Mouse (Mus musculus): ENCODE data around the gene Phgr1. TPM values are rescaled to one million over a fixed set of nuclear protein-coding genes. Genes with fewer than 3 reads are reported as not detected.
A peak's percentile ranks its signal among the peaks of the same experiment; 100 is the strongest.

Gene Phgr1
- polyA plus RNA-seq, 1 experiment = not detected

DNA sequence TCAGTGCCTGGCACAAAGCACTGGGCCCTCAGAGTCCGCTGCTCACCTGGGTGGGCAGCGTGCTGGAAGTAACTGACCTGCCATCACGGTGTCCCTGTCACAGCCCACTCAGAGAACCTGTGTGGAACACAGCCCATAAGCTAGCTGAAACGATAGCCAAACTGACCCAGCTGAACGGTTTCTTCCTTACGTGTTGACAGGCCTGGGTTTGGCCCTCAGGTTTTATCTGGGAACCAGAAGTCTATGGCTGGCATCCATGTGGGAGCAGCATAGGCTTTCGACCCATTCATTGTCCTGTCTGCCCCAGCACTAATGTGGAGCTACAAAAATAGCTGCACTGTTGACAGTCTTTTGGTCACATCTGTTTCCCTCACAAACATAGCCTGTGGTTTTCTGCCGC, 22.1 kb upstream of the Phgr1 start:
- no peak for DNase-seq (ENCODE audit: low spot score)

DNA sequence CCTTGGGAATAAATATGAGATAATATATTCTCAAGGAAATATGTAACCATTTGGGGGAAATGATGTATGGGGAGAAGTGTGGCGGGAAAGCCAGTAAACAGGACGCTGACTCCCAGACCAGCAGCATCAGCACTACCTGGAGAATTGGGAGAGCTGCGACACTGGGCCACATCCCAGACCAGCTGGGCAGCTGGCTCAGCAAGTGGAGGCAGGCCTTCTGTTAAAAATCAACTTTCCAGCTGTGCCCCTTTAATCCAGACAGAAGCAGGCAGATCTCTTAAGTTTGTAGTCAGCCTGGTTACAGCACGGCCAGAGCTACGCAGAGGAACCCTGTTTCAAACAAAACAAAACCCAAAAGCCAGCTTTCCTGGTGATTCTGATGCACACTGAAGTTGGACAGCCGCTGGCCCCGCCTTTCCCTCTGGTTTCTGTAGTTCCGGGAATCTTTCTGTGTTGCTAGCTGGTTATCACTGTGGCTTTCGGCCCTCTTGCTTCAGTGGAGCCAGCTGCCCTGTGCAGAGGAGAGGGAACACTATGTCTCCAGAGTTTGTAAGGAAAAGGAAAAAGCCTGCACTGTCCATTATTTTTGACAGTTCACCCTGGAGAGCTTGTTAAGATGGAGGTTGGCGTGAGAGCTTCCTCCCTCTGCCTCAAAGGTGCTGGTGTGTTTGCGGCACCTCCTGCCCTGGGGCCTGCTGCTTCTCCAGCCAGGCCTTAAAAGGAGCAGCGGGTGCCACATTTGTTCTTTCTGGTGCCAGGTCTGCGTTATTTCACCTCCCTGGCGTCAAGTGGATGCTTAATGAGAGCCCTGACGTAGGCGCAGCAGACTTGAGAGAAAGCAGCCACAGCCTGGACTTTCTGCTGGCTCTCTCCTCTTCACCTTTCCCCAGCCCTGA, 20.4 kb upstream of the Phgr1 start:
- DNase-seq (ENCODE audit: low spot score) = no peak

DNA sequence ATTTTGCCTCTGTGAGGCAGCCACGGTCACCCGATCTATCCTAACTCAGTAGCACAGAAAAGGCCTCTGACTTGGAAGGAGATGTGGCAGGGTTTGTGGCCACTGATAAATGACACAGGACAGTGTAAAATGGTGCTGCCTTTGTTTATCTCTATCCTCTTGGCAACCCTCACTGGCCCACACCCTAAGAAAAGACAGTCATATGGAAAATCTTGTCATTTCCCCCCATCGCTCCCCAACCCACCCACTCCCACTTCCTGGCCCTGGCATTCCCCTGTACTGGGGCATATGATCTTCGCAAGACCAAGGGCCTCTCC, 19.8 kb upstream of the Phgr1 start:
- no peak for DNase-seq (ENCODE audit: low spot score)

DNA sequence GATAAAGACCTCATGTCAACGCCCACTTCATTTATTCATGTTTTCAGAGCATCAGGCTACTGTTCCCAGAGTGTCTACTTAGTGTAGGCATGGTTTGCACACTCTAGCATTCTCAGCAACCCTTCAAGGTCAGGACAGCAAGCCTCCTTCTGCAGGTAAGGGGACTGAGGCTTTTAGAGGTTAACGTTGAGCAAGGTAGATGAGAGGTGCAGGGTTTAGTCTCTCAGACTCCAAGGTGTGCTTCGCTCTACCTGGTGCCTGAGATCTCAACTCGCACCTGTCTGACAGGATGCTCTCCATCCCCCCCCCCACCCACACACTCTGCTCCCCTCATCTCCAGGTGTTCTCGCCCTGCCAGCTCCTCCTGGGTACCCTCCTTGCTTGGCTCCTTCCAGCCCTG, 18.4 kb upstream of the Phgr1 start:
- no peak for DNase-seq (ENCODE audit: low spot score)

DNA sequence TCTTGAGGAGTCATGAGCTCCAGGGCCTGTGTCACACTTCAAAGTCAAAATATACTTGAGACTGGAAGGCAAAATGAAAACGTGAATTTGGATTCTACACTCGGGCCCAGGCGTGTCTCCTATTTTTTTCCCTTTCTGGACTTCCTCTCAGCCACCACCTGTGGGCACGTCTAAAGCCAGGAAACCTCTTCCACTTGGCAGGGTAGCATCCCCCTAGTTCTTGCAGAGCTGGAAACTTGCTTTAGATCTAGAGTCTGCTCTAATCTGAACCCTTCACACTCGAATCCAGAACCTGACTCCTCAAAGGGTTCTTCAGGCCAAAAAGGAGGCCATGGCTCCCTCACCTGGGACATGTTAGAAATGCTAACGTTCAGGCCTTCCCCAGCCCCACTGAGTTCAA, 17.2 kb upstream of the Phgr1 start:
- DNase-seq (ENCODE audit: low spot score) = no peak

DNA sequence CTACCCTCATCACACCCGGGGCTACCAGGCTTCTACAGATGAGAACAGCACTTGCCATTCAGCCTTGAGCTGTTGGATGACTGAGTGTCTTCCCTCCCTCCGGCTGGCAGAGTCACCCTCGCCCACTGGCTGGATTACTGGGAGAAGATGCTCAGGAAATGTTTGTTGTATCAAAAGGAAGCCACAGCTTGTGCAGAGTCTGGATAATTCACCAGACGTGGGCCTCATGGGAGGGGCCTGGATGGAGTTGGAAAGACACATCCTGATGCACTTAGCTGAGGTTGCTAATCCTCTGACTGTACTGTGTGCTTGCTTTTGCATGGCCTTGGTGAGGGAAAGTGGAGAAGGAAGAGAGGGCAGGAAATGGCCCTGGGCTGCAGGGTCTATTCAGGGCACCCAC, 16.5 kb upstream of the Phgr1 start:
- DNase-seq (ENCODE audit: low spot score) = no peak

DNA sequence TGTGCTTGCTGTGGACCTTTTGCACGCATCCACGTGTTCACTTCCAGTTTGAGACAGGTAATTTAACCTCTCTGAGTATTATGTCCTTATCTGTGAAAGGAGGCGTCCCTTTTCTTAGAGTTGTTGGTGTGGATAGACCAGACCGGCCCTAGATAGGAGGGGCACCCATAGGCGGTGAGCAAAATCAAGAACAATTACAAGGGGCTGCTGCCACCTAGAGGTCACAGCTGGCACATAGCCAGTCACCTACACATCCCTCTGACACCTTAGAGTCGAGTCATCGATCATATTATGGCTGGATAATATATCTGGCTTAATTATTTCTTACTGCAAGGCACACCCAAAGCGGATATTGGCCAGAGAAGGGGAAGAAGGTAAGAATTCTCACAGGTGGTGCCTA, 12.7 kb upstream of the Phgr1 start:
- no peak for DNase-seq (ENCODE audit: low spot score)

DNA sequence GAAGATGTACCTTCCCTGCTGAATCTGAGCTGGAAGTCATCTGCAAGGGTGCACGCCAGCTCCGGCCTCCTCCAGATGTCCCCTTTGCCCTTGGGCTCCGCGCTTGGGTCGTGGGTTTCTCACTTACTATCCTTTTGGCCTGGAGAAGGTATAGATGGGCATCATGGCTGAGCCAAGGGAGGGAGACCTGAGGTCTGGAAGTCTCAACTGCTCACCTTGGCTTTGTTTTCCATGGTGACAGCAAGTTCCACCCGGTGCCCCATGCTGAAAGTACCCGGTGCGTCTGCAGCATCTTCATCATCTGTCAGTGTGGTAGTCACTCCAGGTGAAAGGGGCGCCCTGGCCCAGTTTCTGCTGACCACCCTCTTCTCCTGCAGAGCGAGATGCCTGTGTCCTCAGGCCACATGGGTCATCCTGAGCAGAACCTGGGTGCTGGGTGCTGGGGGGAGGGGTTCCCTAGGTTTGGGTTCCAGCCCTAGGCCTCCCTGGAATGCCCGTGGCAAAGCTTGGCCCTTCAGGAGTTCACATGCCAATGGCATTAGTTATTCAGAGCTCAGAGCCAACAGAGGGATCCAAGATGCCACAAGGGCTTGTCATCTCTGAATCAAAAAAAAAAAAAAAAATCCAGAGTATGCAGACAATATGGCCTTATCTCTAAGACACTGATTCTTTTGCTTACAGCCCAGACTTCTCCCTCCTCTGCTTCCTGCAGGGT, 12.1 kb upstream of the Phgr1 start:
- DNase-seq (ENCODE audit: low spot score) = no peak

DNA sequence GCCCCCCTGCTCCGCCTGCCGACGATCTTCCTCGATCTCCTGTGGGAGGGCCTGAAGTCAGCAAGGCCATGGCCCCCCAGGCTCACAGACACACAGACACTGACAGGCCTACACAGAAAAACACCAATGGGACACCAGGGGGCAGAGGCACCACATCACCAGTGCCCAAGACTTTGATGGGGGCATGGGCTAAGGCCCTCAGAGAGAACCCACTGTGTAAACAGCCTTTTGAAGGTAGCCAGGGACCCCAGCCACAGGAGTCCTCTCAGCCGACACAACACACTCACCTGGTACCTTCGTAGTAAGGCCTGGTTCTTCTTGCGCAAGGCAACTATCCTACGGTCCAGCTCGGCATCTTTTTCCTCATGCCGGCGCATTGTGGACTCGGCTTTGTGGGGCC, 11.2 kb upstream of the Phgr1 start:
- DNase-seq (ENCODE audit: low spot score) = no peak

DNA sequence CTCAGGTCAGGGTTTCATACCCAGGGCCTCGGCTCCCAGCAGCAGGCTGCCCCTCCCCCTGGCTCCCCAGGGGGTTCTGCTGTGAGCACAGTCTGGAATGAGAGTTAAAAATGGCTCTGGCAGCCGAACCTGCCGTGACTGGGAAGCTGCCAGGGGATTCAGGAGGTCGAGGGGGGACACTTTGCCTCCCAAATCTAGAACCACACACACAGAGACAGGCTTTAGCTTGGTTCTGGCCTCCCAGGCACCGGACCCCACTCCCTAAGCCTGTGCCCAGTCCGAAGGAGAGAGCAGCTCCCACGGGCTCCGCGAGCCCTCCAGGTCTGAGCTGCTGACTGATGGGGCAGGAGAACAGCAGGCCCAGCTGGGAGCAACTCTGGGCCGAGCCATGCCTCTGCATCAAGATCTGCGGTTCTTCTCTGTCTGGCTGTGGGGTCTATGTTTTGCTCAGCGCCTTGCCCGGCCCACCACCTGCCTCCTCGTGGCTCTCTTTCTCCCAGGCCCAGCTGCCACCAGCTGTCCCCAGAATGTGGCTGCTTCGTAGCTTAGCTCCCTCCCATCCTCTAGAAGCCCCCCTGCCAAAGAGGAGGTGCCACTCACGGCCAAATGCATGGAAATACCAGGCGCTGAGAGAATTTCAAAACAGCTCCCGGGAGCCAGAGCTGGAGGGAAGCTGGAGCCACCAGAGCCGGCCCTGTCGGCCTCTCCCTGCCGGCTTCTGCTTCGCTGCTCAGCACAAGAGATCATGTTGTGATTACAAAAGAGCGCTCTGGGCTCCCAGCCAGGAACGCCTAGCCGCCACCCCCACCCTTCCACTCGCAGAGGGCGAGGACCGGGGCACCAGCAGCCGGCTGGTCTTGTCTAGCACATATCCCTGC, 10.4 kb upstream of the Phgr1 start, which contains the start of gene Ccdc9b:
Ccdc9b (minus strand) TSS at position 756 of the 878 bp plus-strand sequence.
- peak; percentile 90 for DNase-seq (ENCODE audit: low spot score)

DNA sequence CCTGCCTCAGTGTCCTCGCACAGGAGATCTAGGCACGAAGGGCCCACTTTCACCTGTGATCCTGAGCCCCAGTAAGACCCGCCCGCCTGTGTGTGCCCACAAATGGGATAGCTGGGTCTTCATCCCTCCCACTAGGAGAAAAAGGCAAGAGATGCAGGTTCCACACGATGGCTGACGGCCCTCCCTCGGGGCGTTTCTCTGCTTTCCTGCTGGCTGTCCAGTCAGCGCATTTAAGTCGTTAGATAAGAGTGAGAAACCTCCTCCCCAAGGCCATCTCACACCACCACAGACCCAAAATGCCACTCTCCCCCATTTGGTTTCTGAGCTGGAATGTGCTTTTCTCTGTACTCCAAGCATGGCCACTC, 9.8 kb upstream of the Phgr1 start:
- no peak for DNase-seq (ENCODE audit: low spot score)

DNA sequence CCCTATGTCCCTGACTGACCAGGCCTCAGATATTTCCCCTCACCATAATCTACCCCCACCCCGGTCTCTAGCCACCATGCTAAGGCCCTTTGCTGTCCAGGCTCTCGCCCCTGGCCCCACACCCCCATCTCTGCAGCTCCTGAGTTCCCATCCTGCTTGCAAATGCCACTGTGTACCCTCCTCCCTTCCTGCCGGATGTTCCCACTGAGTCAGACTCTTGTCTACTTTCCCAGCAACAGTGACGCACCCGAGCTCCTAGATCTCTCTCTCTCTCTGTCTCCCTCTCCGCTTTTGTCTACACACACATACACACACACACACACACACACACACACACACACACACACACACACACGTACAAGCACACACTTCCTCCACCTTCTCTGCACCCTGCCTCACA, 9.1 kb upstream of the Phgr1 start:
- no peak for DNase-seq (ENCODE audit: low spot score)

DNA sequence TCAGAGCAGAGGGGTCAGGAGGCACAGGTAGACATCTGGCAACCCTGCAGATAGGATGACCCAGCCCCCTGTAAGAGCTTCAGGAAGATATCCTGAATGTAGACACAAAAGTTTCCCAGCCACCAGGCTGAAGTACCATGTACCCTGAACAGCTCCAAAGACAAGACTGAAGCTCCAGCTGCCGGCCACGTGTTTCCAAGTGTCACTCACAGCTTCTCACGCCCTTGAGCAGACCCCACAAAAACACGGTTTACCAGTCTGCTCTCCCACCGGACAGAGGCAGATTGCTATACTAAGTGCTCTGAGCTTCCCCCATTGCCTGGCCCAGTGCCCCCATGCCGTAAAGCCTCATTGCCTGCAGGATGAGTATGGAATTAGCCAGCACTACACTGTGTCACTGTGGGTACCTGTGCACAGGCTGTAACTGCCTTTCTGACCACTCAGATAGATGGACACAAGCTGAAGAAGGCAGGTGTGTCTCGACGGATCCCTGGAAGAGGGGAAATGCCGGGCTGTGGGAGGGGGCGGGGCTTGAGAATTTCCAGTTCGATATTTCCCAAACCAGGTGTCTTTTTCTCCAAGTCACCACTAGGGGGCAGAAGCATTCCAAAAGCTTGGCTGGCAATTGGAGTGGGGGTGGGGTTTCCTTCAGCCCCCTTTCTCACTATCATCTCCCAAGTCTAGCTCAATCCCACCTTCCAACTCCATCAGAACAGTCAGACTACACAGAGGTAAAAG, 8.3 kb upstream of the Phgr1 start:
- DNase-seq (ENCODE audit: low spot score) = no peak

DNA sequence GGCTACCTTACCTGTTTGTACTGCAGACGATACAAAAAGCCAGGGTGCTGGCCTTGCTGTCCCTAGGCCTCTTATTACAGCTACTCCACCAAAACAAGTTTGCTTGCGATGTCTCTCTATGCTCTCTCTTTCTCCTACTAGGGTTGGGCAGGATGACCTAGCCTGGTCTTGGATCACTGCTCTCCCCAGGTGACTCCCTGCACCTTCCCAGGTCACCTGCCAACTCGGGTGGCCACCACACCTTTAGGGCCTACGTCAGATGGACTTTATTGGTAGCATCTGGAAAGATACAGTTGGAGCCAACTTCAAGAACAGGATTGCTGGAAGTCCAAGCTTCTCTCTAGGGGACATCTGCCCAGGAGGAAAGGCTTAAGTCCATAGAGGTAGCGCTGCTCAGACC, 7.7 kb upstream of the Phgr1 start:
- DNase-seq (ENCODE audit: low spot score) = no peak

DNA sequence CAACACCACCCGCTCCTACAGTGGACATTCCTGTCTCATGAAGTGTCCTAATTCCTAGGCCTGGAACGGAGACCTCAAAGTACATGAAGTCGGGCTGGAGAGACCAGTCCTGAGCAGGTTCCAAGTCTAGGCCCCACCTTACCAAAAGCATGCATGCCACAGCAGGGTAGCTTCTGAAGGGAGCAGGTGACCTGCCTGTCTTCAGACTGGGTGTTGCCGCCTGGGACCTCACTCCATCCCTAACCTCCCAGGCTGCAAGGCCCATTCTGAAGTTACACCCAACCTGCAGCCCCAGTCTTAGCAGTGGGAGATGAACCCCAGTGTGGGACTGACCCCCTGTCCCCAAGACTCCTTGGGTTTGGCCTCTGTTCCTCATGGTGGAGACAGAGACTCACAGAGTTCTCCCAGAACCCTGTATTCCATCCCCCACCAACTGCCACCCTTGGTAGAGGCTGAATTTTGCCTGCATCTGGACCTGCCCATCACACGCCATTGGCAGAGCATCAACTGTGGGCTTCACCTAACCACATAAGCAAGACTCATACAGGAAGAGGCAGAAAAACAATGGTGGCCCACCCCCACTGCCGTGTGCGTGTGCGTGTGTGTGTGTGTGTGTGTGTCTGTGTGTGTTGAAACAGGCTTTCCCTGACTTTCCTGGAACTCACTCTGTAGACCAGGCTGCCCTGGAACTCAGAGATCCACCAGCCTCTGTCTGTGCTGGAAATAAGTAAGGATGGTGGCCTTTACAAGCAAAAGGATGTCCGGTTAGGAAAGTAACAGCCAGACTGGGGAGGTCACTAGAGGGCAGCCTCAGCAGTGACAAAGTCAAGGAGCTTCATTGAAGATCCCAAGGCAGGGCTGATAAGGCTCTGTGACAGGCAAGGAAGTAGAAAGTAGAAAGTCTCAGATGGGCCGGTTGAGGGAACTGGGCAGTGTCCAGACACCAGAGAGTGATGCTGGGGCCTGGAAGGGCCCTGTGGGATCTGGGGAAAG, 6.2 kb upstream of the Phgr1 start:
- no peak for DNase-seq (ENCODE audit: low spot score)

DNA sequence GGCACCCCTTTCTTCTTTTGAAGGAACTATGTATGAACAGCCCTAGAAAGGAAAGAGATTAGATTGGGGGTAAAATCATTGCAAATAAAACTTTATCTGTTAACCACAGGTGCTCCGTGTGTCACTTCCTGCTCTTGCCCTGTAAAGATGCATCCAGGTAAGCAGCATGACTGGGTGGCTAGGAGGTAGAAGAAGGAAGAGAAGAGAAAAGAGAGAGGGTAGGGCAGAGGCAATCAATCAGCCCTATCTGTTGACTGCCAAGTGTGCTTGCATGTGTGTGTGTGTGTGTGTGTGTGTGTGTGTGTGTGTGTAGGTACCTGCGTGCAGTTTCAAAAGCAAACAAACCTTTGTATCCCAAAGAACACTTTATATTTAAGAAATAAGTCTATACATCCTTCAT, 2.0 kb downstream of the Phgr1 start:
- DNase-seq (ENCODE audit: low spot score) = no peak

DNA sequence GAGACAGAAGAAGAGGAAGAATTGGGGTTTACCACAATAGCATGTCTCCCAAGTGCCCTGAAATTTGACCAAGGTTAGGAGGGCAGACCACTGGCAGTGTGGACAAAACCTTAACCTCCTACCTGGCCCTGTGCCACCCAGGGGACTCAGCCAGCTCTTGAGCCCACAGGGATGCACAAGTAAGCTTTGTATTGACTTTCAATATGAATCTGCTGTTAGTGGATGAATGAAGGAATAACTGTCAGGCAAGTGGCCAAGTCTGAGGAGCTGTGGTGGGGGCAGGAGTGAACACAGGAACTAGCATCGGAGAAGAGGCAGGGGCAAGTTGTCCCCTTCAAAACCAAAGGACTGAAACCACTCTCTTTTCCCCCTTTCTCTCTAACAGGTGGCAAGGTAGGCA, 2.8 kb downstream of the Phgr1 start:
- no peak for DNase-seq (ENCODE audit: low spot score)

DNA sequence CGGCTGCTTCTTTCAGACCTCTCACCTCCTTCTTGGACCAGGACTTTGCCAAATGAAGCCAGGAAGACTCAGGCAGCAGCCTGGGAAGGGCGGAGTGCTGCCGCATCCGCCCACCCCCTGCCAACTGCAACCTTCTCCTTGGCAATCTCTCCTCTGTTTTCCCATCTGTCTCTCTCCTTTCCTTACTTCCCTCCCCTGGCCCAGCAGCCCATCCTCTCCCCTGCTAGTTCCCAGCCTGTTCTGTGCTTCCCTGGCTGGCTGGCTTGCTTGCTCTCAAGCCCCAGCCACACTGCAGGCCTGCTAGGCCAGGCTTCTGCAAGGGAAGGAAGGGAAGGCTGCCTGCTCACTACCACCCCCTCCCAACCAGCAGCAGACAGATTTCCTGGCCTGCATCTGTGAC, 3.3 kb downstream of the Phgr1 start:
- no peak for DNase-seq (ENCODE audit: low spot score)

DNA sequence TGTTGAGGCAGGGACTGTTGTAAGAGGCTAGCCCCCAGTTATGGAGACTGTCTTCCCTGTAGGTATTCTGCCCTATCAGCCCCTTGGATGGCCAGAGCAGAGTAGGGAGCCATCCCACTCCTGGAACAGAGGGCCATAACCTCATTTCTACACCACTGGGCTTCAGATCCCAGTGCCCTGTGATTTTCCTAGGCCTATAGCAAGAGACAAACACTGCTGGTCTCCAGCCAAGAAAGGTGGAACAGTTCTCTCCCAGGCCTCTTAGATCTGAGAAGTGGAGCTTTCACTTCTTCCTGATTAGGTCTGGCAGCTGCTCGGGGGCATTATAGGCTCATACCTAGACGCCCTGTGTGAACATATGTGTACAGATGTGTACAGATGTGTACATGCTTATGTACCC, 3.7 kb downstream of the Phgr1 start:
- no peak for DNase-seq (ENCODE audit: low spot score)

DNA sequence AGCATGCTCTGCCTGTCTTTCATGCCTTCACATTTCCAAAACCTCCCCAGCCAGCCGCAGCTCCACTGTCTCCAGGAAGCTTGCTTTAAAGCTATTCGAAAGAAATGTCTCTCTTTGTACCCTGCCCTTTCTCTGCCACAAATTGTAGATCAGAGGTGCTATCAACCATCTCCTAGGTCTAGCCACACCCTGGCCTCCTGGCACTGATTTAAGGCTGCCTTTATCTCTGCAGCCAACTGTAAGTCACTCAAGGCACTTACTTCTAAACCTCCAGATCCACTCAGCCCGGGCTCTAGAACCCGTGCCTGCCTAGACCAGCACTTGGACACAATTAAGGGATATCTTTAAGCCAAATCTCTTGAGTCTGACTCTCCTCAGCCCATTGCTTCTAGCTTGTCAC, 5.8 kb downstream of the Phgr1 start:
- DNase-seq (ENCODE audit: low spot score) = no peak

DNA sequence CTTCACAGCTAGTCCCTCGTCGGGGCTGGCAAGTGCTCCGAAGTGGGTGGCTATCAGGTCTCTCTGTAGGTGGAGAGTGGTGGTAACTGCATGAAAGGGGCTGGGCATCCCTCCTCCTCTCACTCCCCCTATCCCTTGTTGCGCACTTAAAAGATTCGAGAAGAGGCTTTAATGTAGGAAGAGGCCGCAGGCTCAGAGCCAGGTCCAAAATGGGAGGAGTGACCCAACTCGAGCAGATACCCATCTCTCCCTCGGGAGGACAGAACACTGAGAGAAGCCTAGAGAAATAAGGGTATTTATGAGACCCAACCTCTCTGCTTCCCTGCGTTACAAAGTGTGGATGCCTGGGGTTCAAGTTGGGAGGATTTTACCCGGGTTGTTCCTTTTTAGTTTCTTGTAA, 6.5 kb downstream of the Phgr1 start:
- DNase-seq (ENCODE audit: low spot score) = no peak

Measured in urinary bladder, adult 2 months (tissue).